Mouse (Mus musculus) liver, embryonic 14.5 days (tissue): ENCODE results near the gene Dnm2. TPM values are rescaled to one million over a fixed set of nuclear protein-coding genes. Genes with fewer than 3 reads are reported as not detected.

Experiments
- ATAC-seq: fragments of 200-750 bp; cut with Nextera tagmentation; 2 replicates; pipeline ENCODE4 v1.8.0; 2017; ENCODE audit warnings: moderate number of reproducible peaks, mild to moderate bottlenecking, moderate library complexity; ENCODE audit not compliant: insufficient read depth
- DNase-seq, 3 experiments: peaks; one replicate each; pipeline ENCODE4 v3.0.0-alpha.2; 2012 to 2013; ENCODE audit warnings: low read depth in 3 of 3, low spot score in 3 of 3
- H3K27ac ChIP-seq: fragments of 300-500 bp; sonication (generic); 2 replicates; pipeline ENCODE4 v1.5.1; 2014; ENCODE audit warnings: moderate library complexity, mild to moderate bottlenecking, control low read depth, inconsistent platforms
- H3K27me3 ChIP-seq: fragments of 300-500 bp; sonication (generic); 2 replicates; pipeline ENCODE4 v1.6.1; 2014; ENCODE audit warnings: mild to moderate bottlenecking, low read length, moderate library complexity; ENCODE audit not compliant: control insufficient read depth, insufficient read depth
- H3K36me3 ChIP-seq: fragments of 300-500 bp; sonication (generic); replicated peaks from 2 replicates; pipeline ENCODE4 v1.6.1; 2014; ENCODE audit warnings: low read depth; ENCODE audit not compliant: control insufficient read depth, insufficient read depth
- H3K4me1 ChIP-seq, 2 experiments: fragments of 200-500 bp in 1 of 2; fragments of 300-500 bp in 1 of 2; sonication (generic) in 1 of 2; replicated peaks; 2 replicates each; pipeline ENCODE4 v1.6.1; 2012 to 2014; ENCODE audit warnings: antibody characterized with exemption in 1 of 2, inconsistent platforms in 1 of 2, low read length in 1 of 2; ENCODE audit not compliant: control insufficient read depth in 2 of 2, insufficient read depth in 2 of 2
- H3K4me2 ChIP-seq: fragments of 300-500 bp; sonication (generic); 2 replicates; pipeline ENCODE4 v1.6.1; 2014; ENCODE audit warnings: low read depth, mild to moderate bottlenecking, control low read depth, moderate library complexity
- H3K4me3 ChIP-seq, 2 experiments: fragments of 200-500 bp in 1 of 2; fragments of 300-500 bp in 1 of 2; sonication (generic) in 1 of 2; 2 replicates each; pipeline ENCODE4 v1.5.1; 2012 to 2014; ENCODE audit warnings: low read depth in 2 of 2, low read length in 2 of 2, mild to moderate bottlenecking in 2 of 2, control low read depth in 1 of 2, inconsistent platforms in 1 of 2, moderate library complexity in 1 of 2; ENCODE audit not compliant: insufficient read depth in 1 of 2
- H3K9ac ChIP-seq: fragments of 300-500 bp; sonication (generic); replicated peaks from 2 replicates; pipeline ENCODE4 v1.6.1; 2014; ENCODE audit warnings: mild to moderate bottlenecking, control low read depth, moderate library complexity
- H3K9me3 ChIP-seq: fragments of 300-500 bp; sonication (generic); 2 replicates; pipeline ENCODE4 v1.6.1; 2016; ENCODE audit warnings: low read length, mixed read lengths; ENCODE audit not compliant: control insufficient read depth
- CTCF ChIP-seq: IDR thresholded peaks from 2 replicates; pipeline ENCODE4 v1.5.1; 2016; ENCODE audit warnings: antibody characterized with exemption, low read depth, control low read depth
- EP300 ChIP-seq: IDR thresholded peaks from 2 replicates; pipeline ENCODE4 v1.6.1; 2016; ENCODE audit warnings: antibody characterized with exemption, low read depth
- WGBS: fragments of 180-500 bp; shearing (Covaris S2); extraction: QIAGEN DNeasy Blood & Tissue Kit; methylation state at CpG from one replicate; pipeline ENCODE4 v1.1.7; 2014; ENCODE audit not compliant: insufficient replicate concordance; 5-methylcytosine and 5-hydroxymethylcytosine counted together
- polyA plus RNA-seq, 2 experiments: library from polyadenylated mRNA; depleted of rRNA in 1 of 2; stranded (reverse) in 1 of 2; unstranded in 1 of 2; fragments of >200 nt; fragmentation: Nextera tagmentation in 1 of 2; extraction: Ambion mirVana in 1 of 2; gene quantifications; 2 replicates each; pipeline versions ENCODE4 v1.2.1 to v1.2.3; 2012 to 2014

Gene Dnm2
- polyA plus RNA-seq, 2 experiments: 31.6 to 36.8 TPM

DNA sequence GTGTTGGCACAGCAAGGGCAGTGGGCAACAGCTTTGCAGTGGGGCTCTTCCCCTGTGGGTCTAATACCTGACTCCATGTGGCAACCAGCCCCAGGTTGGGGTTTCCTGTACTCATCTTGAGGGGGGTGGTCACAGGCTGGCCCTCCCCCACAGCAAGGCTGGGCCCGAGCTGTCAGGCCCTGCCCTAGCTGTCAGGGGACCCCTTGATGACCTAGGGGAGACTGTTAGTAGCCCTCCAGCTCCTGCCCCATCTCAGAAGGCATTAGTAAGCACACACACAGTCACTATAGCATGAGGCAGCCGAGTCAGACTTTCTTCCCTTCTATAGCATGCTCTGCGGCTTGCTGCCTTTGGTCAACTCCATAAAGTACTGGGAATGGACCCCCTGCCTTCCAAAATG is 29.0 kb upstream of the Dnm2 start:
- H3K9me3 ChIP-seq: no peaks in the 10 kb centered on the region
- H3K36me3 ChIP-seq: peaks cover 66% of the 10 kb centered on the region
- no peak overlapping the region for H3K4me3 ChIP-seq
- H3K9ac ChIP-seq: no peak overlapping the region
- DNase-seq: no peak
- no peak overlapping the region for H3K27ac ChIP-seq
- H3K4me2 ChIP-seq: no peak overlapping the region
- H3K27me3 ChIP-seq: no peaks in the 10 kb centered on the region
- 71% methylated on average over 3 of the region's 3 CpGs for WGBS
- TF ChIP-seq CTCF: no peak
- no peak for TF ChIP-seq EP300
- no peak for ATAC-seq
- H3K4me1 ChIP-seq: no peaks in the 10 kb centered on the region

DNA sequence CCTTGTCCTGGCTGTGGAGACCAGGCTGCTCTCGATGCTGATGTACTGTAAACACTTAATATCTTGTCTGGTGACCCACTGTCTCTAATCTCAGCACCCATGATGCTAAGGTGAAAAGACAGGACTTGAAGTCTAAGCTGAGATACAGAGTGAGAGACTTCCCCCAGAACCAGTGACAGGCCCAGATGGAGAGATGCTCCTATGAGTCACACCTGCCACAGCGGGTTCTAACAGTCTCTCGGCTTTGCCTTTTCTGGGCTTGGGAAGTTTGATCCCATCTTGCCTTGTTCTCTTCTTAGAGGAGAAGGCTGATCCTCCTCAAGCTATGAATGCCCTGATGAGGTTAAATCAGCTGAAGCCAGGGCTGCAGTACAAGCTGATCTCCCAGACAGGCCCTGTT is 27.5 kb upstream of the Dnm2 start:
- TF ChIP-seq CTCF (no peak), EP300 (no peak)
- ATAC-seq (no peak), DNase-seq (no peak)
- Histone ChIP-seq H3K36me3 (peaks cover 63% of the 10 kb centered on the region), H3K4me1 (no peaks in the 10 kb centered on the region), H3K4me2 (no peak overlapping the region), H3K27me3 (no peaks in the 10 kb centered on the region), H3K4me3 (no peak overlapping the region), H3K27ac (no peak overlapping the region), H3K9me3 (no peaks in the 10 kb centered on the region), H3K9ac (no peak overlapping the region)
- WGBS: 90% methylated on average over 3 of the region's 3 CpGs

DNA sequence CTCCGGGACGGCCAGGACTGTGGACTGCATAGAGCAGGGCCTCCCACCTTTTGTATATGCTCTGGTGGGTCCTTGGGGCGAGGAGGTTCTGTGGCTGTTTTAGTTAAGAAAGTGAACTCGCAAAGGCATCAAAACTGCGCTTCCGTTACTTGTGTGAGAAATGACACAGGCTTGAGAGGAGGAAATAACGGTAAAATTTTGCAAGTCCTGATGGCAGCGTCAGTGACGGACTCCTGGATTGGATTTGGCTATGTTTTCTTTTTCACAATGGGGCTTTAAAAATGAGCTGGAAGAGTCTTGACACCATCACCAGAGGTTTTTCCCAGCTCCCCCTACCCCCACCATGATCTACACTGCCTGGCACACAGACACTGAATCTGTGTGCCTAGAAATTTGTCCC is 23.7 kb upstream of the Dnm2 start:
- H3K9me3 ChIP-seq: no peaks in the 10 kb centered on the region
- no peak overlapping the region for H3K4me2 ChIP-seq
- H3K36me3 ChIP-seq: peaks cover 54% of the 10 kb centered on the region
- H3K9ac ChIP-seq: no peak overlapping the region
- no peak for ATAC-seq
- H3K4me3 ChIP-seq: no peak overlapping the region
- DNase-seq: no peak
- H3K4me1 ChIP-seq: no peaks in the 10 kb centered on the region
- no peak overlapping the region for H3K27ac ChIP-seq
- WGBS: 86% methylated on average over 9 of the region's 9 CpGs
- no peaks in the 10 kb centered on the region for H3K27me3 ChIP-seq
- TF ChIP-seq CTCF: no peak
- TF ChIP-seq EP300: no peak

DNA sequence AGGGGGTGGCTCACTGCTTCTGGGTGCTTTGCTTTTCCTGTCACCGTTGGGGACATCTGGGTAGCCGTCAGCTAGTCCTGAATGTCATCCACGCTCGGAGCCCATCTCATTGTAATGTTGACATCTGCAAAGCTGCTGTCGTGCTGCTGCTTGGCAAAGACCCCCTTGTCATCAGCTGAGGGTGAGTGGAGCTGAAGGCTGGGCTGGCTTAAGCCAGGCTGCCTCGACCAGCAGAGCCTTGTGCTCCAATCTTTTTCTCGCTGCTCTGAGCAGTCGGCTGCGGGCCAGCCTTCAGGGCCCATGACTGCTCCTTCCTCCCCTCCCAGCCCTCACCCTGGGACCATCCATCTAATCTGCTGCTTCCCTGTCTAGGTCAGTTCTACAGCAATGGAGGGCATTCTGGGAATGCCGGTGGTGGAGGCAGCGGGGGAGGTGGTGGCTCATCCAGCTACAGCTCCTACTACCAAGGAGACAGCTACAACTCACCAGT is 21.9 kb upstream of the Dnm2 start:
- Histone ChIP-seq H3K9me3 (no peaks in the 10 kb centered on the region), H3K4me2 (no peak overlapping the region), H3K9ac (no peak overlapping the region), H3K4me1 (no peaks in the 10 kb centered on the region), H3K36me3 (peaks cover 48% of the 10 kb centered on the region), H3K27me3 (no peaks in the 10 kb centered on the region), H3K4me3 (no peak overlapping the region), H3K27ac (no peak overlapping the region)
- 82% methylated on average over 11 of the region's 11 CpGs for WGBS
- TF ChIP-seq CTCF: no peak
- no peak for TF ChIP-seq EP300
- ATAC-seq (no peak), DNase-seq (no peak)

DNA sequence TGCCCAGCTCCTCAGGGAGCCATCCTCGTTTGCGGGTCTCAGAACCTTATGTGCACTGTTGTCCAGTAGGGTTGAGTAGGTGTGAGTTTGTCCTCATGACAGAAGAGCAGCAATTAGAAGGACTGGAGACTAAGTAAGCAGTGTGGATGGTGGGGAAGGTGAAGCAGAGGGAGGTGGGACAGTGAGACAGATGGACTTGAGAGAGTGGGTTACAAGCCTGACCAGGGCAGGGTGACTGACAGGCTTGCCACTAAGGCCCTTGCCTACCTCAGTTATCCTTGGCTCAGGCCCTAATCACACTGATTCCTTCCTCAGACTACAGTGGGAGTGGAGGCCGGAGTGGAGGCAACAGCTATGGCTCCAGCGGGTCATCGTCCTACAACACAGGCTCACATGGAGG is 21.0 kb upstream of the Dnm2 start:
- H3K4me1 ChIP-seq: no peaks in the 10 kb centered on the region
- H3K36me3 ChIP-seq: peaks cover 40% of the 10 kb centered on the region
- no peak overlapping the region for H3K9ac ChIP-seq
- H3K27ac ChIP-seq: no peak overlapping the region
- 86% methylated on average over 5 of the region's 5 CpGs for WGBS
- no peak overlapping the region for H3K4me3 ChIP-seq
- no peaks in the 10 kb centered on the region for H3K27me3 ChIP-seq
- no peak for DNase-seq
- ATAC-seq: no peak
- no peak overlapping the region for H3K4me2 ChIP-seq
- H3K9me3 ChIP-seq: no peaks in the 10 kb centered on the region
- TF ChIP-seq CTCF (no peak), EP300 (no peak)

GRCm38 (mm10) chr9:21405525-21405924 is 19.2 kb upstream of the Dnm2 start:
- H3K36me3 ChIP-seq: peaks cover 24% of the 10 kb centered on the region
- no peak for ATAC-seq

More at GRCm38 (mm10) chr9:21405525-21405924, 19.2 kb upstream of the Dnm2 start:
- H3K27ac ChIP-seq: no peak overlapping the region
- no peaks in the 10 kb centered on the region for H3K27me3 ChIP-seq
- no peak overlapping the region for H3K9ac ChIP-seq
- 58% methylated on average over 4 of the region's 4 CpGs for WGBS
- no peak for TF ChIP-seq EP300
- TF ChIP-seq CTCF: no peak
- no peaks in the 10 kb centered on the region for H3K4me1 ChIP-seq
- H3K4me3 ChIP-seq: no peak overlapping the region
- no peak overlapping the region for H3K4me2 ChIP-seq
- no peak for DNase-seq
- no peaks in the 10 kb centered on the region for H3K9me3 ChIP-seq
